Mouse (Mus musculus): Measurements from ENCODE around the gene Ctrb1. TPM values are rescaled to one million over a fixed set of nuclear protein-coding genes. Genes with fewer than 3 reads are reported as not detected.

The Ctrb1 gene
- polyA plus RNA-seq, 1 experiment from 2014 or later = not detected

DNA sequence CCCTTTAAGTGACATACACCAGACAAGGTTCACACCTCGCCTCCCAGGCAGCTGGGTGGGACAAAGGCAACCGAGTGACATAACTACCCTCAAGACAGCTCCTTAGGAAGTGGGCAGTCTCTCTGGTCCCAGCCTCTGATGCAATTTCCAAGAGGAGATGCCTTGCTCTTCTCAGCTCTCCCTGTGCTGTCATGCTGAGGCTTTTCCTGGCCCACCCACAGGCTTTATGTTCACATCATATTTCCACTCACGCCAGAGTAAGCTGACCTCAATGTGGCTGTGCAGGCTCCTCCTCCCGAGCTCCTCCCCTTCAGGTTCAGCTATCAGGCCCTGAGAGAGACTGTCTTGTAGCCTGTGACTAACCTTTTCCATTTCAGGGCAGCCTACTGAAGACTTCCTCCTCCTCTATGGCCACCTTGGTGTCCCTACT lies 29.3 kb upstream of the Ctrb1 start:
- DNase-seq (ENCODE audit: low read depth, low spot score) (no peak), ATAC-seq (peak; percentile 40)
- TF ChIP-seq CTCF (IDR thresholded peaks at IDR 0.05) = no peak
- H3K27me3 ChIP-seq = no peaks in the 10 kb centered on the region
- in situ Hi-C loops (cut with MboI; ENCODE audit: low pct_unique_long_range_greater_than_20kb) = no loop called here
- POLR2A ChIA-PET = interaction anchor here (0.7 to 1.3 kb wide), 3 partner anchors 10 to 108 kb away, joined by 3 to 4 read pairs (median 3); no protein-coding TSS in a partner anchor
- CTCF ChIA-PET = interaction anchor here (1.5 to 1.6 kb wide), 2 partner anchors 15 to 85 kb away, joined by 3 to 5 read pairs; no protein-coding TSS in a partner anchor

DNA sequence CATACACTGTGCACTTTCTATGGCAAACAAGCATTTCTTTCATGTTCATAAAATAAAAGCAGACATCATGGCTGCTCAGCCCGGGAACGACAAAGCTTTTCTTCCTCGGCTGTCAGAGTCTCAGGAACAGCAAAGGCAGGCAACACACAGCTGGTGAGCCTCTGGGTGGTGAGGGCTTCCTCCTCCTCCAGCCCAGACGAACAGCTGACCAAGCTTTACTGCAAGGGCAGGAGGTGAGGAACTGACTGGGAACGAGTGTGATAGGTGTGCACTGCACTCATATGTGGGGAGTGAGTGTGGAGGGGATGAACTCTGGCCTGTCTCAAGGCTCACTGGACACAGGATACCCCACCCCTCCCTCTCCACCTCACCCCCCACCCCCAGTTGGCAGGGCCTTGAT lies 28.1 kb upstream of the Ctrb1 start:
- DNase-seq (ENCODE audit: low read depth, low spot score) (no peak), ATAC-seq (no peak)
- ChIA-PET CTCF (interaction anchor here (0.7 to 1.5 kb wide), 5 partner anchors 8 to 86 kb away, joined by 3 to 7 read pairs (median 3); no protein-coding TSS in a partner anchor), POLR2A (interaction anchor here (3.3 kb wide), 1 partner anchor 8 kb away, joined by 17 read pairs; no protein-coding TSS in a partner anchor)
- no peak for TF ChIP-seq CTCF (IDR thresholded peaks at IDR 0.05)
- in situ Hi-C loops (cut with MboI; ENCODE audit: low pct_unique_long_range_greater_than_20kb) = no loop called here
- no peaks in the 10 kb centered on the region for H3K27me3 ChIP-seq

DNA sequence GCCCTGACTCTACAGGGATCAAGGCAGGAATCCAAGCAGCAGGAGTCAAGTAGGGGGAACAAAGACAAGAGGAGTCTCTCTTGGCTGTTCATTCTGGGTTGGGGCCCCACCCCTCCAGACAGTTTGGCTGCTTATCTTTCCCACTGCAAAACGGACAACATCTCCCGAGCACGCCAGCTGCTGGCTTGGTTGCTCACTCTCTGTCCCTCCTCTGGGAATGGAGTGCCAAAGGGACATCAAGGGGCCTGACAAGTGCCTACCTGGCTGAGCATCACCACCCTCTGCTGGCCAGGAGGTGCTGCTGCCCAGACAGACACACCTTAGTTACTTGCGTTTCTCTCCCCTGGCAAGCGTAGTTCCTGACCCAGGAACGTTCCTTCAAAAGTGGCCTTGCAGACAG lies 27.1 kb upstream of the Ctrb1 start:
- POLR2A ChIA-PET = interaction anchor here (0.5 to 3.3 kb wide), 6 partner anchors 10 to 878 kb away, joined by 3 to 17 read pairs (median 7); no protein-coding TSS in a partner anchor
- in situ Hi-C loops (cut with MboI; ENCODE audit: low pct_unique_long_range_greater_than_20kb) = no loop called here
- no peak for TF ChIP-seq CTCF (IDR thresholded peaks at IDR 0.05)
- no peaks in the 10 kb centered on the region for H3K27me3 ChIP-seq
- DNase-seq (ENCODE audit: low read depth, low spot score) = no peak
- CTCF ChIA-PET = interaction anchor here (1.0 to 1.5 kb wide), 6 partner anchors 9 to 18 kb away, joined by 3 to 9 read pairs (median 6); no protein-coding TSS in a partner anchor
- ATAC-seq = no peak

DNA sequence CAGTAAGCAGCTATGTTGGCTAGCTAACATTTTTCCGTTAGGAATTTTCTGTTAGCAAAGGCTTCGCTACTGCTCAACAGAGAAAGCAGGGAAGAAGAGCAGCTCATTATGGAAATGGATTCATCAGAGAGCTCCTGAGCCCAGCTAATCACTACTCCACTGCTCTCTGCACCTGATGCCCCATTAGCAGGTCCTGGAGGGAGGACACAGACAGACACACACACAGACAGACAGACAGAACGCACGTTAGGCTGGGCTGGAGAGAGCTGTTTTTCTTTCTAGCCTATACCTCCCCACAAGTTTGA lies 26.6 kb upstream of the Ctrb1 start:
- in situ Hi-C loops (cut with MboI; ENCODE audit: low pct_unique_long_range_greater_than_20kb) = no loop called here
- no peaks in the 10 kb centered on the region for H3K27me3 ChIP-seq
- TF ChIP-seq CTCF (IDR thresholded peaks at IDR 0.05) = no peak
- no peak for DNase-seq (ENCODE audit: low read depth, low spot score)
- ChIA-PET CTCF (interaction anchor here (1.0 to 1.5 kb wide), 4 partner anchors 9 to 18 kb away, joined by 3 to 9 read pairs (median 6); no protein-coding TSS in a partner anchor), POLR2A (interaction anchor here (0.5 to 3.3 kb wide), 6 partner anchors 10 to 878 kb away, joined by 3 to 17 read pairs (median 7); no protein-coding TSS in a partner anchor)
- ATAC-seq = no peak

DNA sequence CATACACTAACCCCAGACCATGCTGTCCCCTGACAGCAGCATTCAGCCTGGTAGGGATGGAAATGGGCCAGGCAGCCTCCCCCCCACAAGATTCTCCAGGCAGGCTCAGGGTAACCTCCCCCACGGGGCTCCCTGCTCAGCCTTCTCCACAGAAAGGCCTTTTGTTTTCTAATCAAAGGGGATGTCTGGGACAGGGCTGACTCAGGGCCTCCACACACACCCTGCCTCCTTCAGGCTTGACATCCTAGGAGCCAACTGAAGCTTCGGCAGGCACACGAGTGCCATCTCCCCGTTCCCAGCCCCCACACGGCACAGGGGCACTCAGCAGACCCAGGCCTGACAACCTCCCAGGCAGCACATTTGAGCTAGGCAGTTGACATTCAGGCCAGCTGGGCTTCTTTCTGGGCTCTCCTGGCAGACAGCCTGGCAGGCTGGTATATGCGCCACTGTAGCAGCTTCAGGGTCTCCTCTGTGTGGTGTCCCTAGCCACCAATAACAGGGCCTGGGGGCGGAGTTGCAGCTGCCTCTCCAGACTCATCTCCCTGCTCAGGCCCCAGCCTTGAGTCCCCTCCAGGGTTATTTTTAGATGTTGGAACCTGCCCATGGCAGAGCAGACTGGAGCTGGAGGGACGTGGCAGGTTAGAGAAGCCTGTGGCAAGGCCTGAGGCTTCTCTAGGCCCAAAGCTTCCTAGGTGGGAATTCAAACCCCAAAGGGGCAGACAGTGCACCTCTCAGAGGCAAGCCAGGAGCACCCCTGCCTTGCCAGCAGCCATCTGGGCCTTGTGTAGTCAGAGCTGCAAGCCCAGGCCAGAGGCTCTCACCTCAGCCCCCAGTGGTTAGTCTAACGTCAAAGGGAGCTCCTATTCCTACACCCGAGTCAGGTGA lies 26.0 kb upstream of the Ctrb1 start:
- DNase-seq (ENCODE audit: low read depth, low spot score) = no peak
- in situ Hi-C loops (cut with MboI; ENCODE audit: low pct_unique_long_range_greater_than_20kb) = no loop called here

DNA sequence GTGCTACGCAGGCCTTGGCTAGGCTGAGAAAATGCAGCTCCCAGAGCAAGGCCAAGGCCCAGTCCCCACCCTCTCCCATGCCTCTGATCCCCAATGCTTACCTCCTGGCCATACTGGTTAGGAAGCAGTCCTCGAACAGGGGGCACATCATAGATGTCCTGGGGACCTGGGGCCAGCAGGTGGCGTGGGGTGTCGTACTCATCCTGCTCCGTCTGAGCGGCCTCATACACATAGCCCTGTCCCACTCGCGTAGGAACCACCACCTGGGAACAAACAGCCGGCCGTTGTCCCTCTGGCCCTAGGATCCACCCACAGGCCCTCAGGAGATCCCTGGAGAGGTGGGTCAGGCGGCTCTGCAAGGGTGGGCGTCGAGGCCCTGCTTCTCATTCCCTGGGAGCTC lies 24.7 kb upstream of the Ctrb1 start:
- no peak for TF ChIP-seq CTCF (IDR thresholded peaks at IDR 0.05)
- CTCF ChIA-PET = interaction anchor here (1.8 kb wide), 1 partner anchor 23 kb away, joined by 5 read pairs; no protein-coding TSS in a partner anchor
- POLR2A ChIA-PET = interaction anchor here (2.4 to 3.3 kb wide), 3 partner anchors 12 to 30 kb away, joined by 8 to 17 read pairs (median 9); no protein-coding TSS in a partner anchor
- DNase-seq (ENCODE audit: low read depth, low spot score) (no peak), ATAC-seq (no peak)
- in situ Hi-C loops (cut with MboI; ENCODE audit: low pct_unique_long_range_greater_than_20kb) = no loop called here
- H3K27me3 ChIP-seq = no peaks in the 10 kb centered on the region

More for the DNA sequence above, 26.0 kb upstream of the Ctrb1 start:
- ChIA-PET POLR2A (interaction anchor here (0.5 to 3.3 kb wide), 7 partner anchors 8 to 879 kb away, joined by 3 to 17 read pairs (median 6); no protein-coding TSS in a partner anchor), CTCF (interaction anchor here (1.0 to 1.8 kb wide), 5 partner anchors 8 to 22 kb away, joined by 3 to 9 read pairs (median 5); no protein-coding TSS in a partner anchor)
- no peaks in the 10 kb centered on the region for H3K27me3 ChIP-seq
- ATAC-seq = peak; percentile 29
- TF ChIP-seq CTCF (IDR thresholded peaks at IDR 0.05) = no peak

DNA sequence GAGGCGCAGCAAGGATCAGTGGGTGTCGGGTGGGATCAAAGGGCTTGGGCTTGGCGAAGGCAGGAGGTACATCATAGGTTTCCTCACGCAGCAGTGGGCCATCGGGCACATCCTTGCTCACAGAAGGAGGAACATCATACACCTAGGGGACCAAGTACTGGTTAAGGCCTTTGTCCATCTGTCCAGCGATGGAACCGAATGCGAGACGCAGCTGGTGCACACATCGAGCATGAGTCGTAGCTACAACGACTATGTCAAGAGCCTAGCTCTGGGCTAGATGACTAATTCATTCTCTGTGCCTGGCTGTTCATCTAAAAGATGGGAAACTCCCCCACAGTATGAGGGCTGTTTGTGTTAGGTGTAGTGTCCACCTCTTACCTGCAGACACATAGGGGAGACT lies 23.5 kb upstream of the Ctrb1 start:
- ATAC-seq (no peak), DNase-seq (ENCODE audit: low read depth, low spot score) (no peak)
- ChIA-PET CTCF (interaction anchor here (1.0 to 2.1 kb wide), 2 partner anchors 11 to 20 kb away, joined by 3 to 6 read pairs; no protein-coding TSS in a partner anchor), POLR2A (no interaction called here)
- in situ Hi-C loops (cut with MboI; ENCODE audit: low pct_unique_long_range_greater_than_20kb) = no loop called here
- no peak for TF ChIP-seq CTCF (IDR thresholded peaks at IDR 0.05)
- no peaks in the 10 kb centered on the region for H3K27me3 ChIP-seq

DNA sequence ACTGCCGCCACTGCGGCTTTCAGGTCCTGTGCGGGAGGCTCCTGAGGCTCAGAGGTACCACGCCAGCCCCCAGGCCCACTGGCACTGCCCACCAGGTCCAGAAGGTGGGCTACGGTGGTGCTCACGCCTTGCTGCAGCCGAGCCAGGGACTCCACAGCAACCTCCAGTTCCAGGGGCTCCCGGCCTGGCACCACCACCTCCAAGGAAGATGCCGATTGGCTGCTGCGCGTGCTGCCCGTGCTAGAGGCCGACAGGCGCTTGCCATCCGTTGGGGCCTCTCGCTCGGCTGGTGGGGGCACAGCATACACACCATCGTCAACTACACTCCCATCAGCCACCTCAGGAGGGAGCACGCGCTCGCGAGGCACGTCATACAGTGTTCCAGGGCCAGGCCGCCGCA lies 23.0 kb upstream of the Ctrb1 start:
- no peak for ATAC-seq
- TF ChIP-seq CTCF (IDR thresholded peaks at IDR 0.05) = no peak
- ChIA-PET CTCF (interaction anchor here (1.0 to 2.1 kb wide), 2 partner anchors 11 to 20 kb away, joined by 3 to 6 read pairs; no protein-coding TSS in a partner anchor), POLR2A (no interaction called here)
- no peak for DNase-seq (ENCODE audit: low read depth, low spot score)
- no peaks in the 10 kb centered on the region for H3K27me3 ChIP-seq
- in situ Hi-C loops (cut with MboI; ENCODE audit: low pct_unique_long_range_greater_than_20kb) = no loop called here

DNA sequence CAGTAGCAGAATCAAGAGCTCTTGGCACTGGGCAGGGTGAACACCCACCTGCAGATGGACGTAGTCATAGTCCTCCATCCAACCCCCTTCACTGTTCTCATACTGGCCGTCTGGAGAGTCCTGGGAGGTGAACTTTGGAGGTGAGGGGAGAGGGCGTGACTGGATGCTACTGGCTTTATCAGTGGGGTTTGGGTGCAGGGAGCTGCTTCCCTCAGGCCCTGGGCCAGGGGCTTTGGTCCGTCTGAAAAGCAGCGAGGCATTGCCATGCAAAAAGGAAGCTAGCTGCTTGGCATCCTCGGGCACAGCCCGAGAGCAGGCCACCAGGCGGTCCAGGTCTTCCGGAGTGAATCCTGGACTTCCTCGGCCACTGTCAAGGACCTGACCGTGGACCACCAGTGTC lies 22.5 kb upstream of the Ctrb1 start:
- ChIA-PET CTCF (interaction anchor here (0.9 to 2.3 kb wide), 7 partner anchors 12 to 117 kb away, joined by 3 to 8 read pairs (median 3); no protein-coding TSS in a partner anchor), POLR2A (interaction anchor here (1.2 kb wide), 1 partner anchor 22 kb away, joined by 4 read pairs; no protein-coding TSS in a partner anchor)
- DNase-seq (ENCODE audit: low read depth, low spot score) (no peak), ATAC-seq (no peak)
- in situ Hi-C loops (cut with MboI; ENCODE audit: low pct_unique_long_range_greater_than_20kb) = no loop called here
- no peaks in the 10 kb centered on the region for H3K27me3 ChIP-seq
- no peak for TF ChIP-seq CTCF (IDR thresholded peaks at IDR 0.05)

DNA sequence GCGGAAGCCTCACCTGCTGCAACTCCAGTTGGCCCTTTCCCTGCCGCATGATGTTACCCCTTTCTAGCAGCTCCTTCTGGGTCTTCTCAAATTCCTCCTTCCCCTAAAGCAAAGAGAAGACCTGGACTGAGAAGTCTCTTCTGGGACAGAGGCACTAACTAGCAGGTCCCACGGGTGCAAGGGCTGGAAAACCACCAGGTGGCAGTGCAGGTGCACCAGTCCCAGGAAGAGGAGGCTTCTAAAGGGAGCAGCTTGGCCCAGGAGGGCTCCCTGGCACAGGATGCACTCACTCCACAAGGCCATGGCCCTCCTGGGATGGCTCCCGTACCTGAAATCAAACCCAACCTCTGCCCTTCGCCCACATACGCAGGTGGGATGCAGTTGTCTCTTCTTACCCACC lies 21.8 kb upstream of the Ctrb1 start:
- in situ Hi-C loops (cut with MboI; ENCODE audit: low pct_unique_long_range_greater_than_20kb) = no loop called here
- DNase-seq (ENCODE audit: low read depth, low spot score) (no peak), ATAC-seq (no peak)
- no peaks in the 10 kb centered on the region for H3K27me3 ChIP-seq
- ChIA-PET POLR2A (interaction anchor here (0.8 to 1.2 kb wide), 2 partner anchors 22 to 32 kb away, joined by 3 to 4 read pairs; no protein-coding TSS in a partner anchor), CTCF (interaction anchor here (0.7 to 2.3 kb wide), 11 partner anchors 14 to 118 kb away, joined by 3 to 8 read pairs (median 4); no protein-coding TSS in a partner anchor)
- no peak for TF ChIP-seq CTCF (IDR thresholded peaks at IDR 0.05)
